Mouse (Mus musculus): Measurements from ENCODE around the gene Zfp503.

Zfp503 gene

DNA sequence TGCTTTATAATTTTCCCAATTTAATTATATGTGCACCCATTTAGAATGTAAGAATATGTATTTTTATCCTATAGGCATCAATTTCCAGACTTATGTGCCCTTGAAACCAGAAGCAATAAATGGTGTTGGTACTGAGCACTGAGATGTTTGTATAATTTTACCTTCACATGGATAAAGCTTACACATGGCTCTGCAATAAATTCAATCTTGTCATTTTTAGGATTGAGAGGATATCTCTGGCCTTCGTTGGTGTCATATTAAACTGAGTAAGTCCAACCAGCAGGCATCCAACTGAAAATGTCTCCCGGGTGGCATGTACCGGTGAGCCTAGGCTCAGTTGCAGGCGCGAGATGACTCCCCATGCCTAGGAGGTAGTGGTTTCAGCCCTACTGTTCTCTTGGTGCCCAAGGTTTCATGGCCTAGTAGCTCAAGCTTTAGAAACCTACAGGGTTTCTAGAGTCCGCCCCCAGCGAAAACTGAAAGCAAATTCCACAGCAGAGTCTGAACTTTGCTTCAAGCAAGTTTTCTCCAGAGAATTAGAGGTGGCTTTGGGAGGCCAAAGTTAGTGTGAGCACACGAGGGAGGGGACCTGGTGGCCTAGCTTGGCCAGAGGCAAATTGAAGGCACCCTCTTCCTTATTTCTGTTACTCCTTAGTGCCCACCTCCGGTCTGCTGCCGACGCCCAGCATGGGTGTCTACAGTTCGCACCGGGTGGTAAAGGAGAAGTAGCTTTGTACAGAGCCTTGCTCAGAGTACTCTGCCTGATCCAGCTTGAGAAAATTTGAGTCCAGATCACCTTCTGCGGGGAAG, 4.1 kb upstream of the Zfp503 start:
- no peak for DNase-seq (ENCODE audit: extremely low read depth, insufficient read length, low spot score)

DNA sequence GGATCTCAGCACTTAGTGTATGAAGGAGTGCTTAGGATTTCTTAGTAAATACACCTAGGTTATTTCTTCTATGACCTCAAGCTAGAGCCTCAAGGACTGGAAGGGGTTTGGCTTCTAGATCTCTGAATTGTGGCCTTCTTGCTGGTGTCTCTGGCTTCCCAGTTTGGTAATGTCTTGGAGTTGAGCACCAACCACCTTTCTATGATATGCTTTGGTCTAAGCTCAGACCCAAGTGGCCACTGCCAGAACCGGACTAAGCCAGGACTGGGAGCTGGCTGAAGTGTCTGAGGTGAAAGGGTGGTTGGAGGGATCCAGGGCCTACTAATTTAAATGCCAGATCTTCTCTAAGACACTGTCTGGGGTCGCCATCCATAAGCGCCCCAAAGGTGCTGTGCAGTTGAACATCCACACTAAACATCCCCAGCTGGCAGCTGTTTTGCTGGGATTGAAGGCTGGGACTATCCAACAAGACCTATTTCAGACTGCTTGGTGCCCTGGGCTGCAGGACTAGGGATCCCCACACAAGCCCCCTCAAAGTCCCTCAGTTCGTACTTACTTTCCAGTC, 3.0 kb upstream of the Zfp503 start:
- peak; percentile 10 for DNase-seq (ENCODE audit: extremely low read depth, insufficient read length, low spot score)

DNA sequence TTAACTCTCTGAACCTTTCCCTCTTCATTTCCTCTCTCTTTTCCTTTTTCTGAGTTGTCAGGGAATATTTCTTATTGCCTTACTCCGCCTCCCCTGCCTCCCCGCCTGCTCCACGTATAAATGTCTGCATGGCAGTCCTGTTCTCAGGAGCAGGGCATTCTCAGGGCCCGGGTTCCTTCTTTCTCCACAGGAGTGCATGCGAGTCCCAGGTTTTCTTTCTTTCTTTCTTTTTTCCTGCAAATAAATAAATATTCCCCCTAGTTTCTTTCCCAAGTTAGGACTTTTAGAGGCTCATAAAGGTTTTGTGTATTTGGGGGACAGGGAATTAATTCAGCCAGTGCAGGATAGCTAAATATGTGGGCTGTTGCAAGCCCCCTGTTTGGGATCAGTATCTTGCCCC, 2.5 kb upstream of the Zfp503 start:
- no peak for DNase-seq (ENCODE audit: extremely low read depth, insufficient read length, low spot score)

DNA sequence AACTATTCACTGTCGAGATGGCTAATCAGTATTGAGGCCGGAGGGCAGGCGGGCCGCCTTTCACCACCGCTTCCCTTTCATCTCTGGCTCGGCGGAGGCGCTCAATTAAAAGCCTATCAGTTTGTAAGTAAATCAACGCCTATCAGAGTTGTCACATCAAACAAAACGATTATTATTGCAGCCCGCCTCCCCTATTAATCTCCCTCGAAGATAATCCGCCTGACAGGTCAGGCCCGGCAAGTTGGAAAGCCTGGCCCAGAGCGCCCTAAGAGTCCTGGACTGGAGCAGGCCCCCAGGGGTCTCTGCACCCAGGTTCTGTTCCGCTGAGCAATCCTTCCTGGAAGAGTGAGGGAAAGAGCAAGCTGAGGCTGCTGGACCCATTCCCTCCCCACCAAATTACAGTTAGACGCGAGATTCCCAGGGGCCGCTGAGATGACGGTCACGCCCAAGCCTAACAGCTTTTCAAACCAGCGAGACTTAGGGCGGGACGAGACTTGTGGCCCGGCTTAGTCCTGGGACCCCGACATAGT, 1.9 kb upstream of the Zfp503 start:
- peak; percentile 79 for DNase-seq (ENCODE audit: extremely low read depth, insufficient read length, low spot score)

DNA sequence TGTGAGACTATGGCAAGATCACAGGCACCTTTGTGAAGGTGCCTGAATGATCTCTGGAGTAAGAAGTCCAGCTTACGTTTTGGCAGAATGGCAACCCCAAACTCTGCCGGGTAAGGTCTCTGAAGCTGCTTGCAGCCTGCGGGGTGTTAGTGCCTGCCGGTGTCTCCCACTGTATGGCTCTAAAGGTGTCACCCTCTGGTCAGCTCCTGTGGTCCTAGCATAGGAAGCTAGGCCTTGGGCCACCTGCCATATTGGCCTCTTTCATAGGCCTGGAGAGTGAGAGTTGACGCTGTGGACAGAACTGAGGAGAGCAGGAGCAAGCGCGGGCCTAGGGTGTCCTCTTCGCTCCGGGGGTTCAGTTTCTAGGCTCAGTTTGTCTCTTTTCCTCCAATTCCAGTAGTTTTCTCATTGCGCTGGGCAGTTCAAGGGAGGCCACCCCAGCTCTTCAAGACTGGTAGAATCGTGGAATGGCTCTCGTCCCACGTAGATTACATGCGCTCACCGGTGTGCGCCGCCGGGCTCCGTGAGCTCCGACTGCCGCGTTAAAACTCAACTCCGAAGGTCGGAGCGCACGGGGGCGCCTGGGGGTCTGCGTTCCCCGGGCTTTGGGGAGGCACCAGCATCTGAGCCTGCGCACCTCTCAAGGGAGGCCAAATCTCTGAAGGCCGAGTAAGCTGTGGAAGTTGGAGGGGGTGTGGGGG, 1.1 kb upstream of the Zfp503 start:
- DNase-seq (ENCODE audit: extremely low read depth, insufficient read length, low spot score), result peak; percentile 72

DNA sequence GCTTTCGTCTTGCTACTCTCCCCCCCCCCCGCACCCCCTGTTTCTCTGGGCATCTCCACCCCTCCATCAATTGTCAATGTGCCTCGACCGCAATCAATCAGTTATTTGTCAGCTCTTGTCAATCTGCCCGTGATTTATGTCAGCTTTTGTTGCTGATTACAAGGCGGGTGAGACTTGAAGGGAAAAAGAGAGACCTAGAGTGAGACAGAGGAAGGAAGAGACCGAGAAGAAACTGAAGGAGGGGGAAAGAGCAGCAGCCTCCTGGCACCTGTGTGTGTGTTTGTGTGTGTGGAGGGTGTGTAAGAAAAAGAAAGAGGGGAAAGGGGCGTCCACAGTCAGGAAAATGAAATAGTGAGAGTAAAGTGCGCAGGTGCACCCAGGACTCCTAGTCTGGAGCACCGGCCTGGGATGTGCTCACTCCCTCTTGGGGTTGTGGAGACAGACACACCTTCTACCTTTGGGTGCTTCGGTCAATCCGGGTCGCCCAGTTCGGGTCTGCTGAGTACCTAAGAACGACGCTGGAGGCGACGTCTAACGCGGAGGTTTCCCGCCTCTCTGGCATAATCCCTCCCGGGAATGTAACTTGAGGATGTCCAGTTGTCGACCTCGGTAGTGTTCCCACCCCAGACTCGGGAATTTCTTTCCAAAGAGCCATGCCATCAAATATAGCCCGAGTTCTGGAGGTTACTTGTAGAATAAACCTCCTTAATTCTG, 667 bp downstream of the Zfp503 start:
- DNase-seq (ENCODE audit: extremely low read depth, insufficient read length, low spot score), result peak; percentile 62

DNA sequence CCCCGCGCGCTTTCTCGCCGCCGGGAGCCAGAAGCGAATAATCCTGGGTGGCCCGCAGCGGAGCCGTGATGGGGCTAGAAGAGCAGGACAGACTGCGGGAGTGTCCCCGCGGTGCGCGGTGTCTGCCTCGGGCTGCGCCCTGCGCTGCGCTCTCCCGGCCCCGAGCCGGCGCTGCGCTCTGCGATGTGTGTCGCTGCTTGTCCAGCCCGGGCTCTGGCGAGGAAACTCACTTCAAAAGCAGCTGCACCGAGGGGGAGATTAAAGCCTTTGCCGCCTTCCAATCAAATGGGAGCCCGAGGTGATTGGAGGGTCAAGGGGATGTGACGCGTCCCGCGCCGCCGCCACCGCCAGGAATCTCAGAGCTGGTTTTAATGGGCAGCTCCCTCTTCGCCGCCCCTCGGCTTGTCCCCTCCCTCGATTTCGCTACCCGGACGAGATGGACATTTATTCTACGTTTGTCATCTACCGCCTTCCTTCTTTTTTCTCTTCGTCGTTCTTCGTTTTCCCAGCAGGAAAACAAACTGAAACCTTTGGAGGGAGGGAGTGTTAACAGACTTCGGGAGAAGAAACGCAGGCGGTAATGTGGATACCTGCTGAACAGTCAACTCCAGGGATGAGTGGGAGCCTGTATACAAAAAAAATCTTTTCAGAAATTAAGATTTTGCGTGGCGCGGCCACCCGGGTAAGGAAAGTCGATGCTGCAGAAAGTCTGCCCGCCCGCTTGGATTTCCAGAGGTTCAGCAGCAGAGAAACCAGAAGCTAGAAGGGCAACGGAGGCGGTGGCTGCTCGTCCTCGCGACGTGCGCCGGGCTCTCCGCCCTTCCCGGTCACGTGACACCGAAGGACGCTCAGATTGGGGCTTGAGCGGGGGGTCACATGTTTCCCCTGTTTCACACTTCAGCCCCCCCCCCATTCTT, 1.5 kb downstream of the Zfp503 start:
- peak; percentile 96 for DNase-seq (ENCODE audit: extremely low read depth, insufficient read length, low spot score)

DNA sequence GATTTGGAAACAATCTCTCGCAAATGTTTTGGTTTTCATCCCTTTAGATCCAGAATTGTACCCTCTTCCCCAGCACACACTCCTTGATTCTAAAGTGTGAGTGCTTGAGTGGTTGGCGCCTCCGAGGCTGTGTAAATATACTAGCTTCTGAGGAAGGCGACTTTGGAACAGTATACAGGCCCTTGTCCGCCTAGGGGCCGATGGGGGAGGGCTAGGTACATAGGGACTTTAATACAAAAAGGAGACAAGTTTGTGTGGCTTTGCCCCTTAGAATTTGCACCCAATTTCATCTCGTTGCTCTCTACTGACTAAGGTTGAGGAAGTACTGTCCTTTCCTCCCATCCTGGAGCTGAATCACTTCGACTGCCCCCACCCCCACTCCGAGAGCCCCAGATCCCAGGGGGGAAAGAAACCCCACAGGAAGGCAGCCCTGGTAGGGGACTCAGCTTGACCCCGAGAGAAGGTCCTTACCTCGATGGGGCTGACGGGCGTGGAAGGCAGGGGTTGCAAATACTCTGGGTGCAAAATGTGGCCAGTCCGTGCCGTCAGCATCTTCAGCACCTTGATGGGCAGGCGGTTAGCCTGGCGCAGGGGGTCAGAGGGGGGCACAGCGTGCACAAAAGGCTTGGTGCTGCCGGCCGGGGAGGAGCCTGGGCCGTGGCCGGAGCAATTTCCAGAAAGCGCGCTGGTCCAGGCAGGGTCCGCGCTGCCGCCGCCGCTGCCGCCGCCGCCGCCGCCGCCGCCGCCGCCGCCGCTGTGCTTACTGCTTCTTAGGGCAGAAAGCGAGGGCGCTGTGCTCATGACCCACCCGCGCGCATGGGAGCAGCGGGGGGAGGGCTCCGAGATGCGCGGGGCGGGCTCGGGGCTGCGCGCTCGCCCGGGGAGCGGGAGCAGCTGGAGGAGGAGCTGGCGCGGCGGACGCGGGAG, 2.4 kb downstream of the Zfp503 start:
- no peak for DNase-seq (ENCODE audit: extremely low read depth, insufficient read length, low spot score)

DNA sequence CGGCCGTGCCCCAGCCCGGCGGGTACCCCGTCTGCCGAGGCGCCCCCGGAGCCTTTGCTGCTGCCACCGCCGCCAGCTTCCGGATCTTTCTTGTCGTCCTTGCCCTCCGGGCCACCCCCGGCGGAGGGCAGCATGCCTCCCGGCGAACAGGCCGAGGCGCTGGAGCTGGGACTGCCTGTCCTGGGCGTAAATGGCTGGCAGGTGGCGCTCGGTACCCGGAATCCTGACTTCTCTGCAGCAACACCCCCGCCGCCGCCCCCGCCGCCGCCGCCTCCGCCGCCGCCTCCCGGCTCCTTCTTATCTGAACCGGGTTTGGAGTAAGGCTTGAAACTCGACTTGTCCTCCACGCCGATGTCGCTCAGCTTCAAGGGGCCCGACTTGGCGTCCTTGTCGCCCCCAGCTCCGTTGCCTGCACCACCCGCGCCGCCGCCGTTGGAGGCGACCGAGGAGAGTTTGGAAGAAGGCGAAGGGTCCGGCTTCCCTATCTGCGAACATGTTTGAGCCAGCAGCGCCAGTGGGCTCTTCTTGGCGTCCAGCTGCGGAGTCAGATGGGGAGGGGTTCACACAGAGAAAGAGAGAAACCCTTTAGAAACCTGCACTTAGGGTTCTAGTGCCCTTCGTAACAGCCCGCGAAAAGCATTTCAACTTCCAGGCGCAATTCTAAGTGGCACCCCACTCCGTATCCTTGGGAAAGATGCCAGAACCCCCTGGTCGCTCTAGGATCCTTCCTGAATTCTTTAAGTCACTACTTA, 3.2 kb downstream of the Zfp503 start:
- peak; percentile 83 for DNase-seq (ENCODE audit: extremely low read depth, insufficient read length, low spot score)

DNA sequence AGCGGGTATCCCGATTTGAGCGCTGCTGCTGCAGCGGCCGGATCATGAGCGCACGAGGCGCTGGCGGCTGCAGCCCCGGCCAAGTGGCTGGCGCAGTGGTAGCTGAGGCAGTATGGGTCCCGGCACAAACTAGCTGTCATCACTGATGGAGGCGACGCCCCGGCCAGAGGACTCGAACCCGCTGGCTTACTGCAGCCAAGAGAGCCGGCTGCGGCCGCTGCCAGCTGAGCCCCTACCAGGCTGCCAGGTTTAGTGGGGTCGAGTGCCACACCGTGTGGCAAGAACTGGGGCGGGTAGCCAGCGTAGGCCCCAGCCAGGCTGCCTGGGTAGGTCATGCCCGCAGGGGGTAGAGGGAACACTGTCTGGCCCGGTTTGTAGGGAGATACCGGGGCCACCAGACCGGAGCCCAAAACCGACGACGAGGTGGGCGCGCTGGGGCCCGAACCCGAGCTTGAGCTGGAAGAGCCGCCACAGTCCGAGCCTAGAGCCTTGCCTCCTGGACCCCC, 3.9 kb downstream of the Zfp503 start:
- no peak for DNase-seq (ENCODE audit: extremely low read depth, insufficient read length, low spot score)

DNA sequence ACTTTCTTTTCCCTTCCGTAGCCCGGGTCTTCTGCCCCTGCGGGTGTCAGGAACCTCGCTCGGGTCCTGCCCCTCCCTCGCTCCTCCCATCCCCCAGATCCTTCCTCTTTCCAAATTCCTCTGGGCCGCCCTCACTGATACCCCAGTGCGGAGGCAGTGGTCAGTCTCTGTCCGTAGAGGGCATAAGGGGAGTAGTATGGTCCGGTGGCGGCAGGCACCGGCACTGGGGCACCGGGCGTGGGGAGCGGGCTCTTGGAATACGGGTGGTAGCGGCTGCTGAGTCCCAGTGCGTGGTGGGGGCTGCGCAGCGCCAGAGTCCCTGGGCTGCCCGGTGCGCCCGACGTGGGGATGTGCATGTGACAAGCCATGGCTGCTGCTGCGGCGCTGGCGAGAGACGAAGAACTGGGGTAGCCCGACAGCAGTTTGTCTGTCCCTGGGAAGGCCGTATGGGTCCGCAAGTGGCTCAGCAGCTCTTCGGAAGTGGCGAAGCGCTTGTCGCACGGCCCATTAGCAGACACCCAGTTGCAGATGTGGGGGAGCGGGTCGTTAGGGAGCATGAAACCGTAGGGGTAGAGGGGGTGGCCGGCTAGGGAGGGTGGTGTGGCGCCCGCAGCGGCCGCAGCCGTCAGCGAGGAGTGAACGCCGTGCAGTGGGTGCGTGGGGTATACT, 4.5 kb downstream of the Zfp503 start:
- DNase-seq (ENCODE audit: extremely low read depth, insufficient read length, low spot score), result peak; percentile 82

DNA sequence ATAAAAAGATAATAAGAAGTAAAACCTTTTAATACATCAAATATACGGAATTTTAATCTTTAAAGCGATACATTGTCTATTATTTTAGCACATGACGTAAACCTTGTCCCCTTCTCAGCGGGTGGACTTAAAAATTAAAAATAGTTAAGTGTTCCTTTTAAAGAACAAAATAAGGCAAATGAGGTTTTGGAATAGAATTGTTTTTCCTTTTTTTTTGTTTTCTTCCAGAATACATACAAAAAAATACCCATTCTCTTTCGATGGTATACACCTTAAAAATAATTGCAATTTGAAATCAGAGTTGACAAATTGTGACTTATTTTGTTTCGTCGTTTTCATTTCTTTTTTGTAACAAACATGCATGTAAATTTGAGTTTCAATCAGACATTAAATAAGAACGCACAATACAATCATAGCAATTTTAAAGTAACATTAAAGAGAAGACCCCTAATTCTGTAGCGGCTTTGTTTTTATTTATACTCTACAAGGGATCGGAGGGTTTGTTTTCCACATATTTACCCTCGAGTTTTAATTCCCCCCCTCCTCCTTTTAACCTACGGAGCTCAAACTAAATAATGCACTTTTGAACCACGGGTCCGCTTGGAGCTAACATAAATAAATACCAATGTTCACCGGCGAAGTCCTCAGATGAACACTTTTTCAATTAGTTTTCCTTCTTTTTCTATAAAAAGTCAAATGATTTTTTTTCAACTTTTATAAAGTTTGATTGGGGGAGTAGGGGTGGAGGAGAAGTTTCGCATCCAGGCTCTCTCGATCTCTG, 5.3 kb downstream of the Zfp503 start:
- DNase-seq (ENCODE audit: extremely low read depth, insufficient read length, low spot score), result no peak

DNA sequence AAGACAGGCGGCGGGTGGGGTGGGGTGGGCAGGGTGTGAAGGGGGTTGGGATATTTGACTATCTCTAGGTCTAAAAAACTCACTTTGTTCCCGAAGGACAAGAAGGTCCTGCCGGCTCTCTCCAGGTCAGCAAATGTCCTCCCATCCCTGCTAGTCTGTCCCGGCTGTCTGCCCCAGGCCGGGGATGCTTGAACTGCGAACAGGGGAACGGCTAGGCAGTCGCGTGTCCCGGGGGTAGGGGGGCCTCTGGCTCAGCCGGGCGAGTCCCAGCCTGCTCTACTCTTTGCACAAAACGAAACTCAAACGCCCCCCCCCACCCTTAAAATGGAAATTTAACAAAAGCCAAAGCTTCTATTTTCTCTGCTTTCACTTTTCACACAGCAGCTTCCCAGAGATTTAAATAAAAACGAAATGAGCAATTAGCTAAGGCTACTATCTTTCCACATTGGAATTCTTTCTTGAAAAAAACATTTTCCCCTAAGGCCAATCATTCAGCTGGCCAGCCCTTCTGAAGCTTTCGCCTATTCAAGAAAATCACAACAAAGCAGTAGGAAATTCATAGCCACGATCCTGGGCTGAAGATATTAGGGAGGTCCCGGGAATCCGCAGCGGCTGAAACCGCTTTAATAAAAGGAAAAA, 6.0 kb downstream of the Zfp503 start:
- no peak for DNase-seq (ENCODE audit: extremely low read depth, insufficient read length, low spot score)

DNA sequence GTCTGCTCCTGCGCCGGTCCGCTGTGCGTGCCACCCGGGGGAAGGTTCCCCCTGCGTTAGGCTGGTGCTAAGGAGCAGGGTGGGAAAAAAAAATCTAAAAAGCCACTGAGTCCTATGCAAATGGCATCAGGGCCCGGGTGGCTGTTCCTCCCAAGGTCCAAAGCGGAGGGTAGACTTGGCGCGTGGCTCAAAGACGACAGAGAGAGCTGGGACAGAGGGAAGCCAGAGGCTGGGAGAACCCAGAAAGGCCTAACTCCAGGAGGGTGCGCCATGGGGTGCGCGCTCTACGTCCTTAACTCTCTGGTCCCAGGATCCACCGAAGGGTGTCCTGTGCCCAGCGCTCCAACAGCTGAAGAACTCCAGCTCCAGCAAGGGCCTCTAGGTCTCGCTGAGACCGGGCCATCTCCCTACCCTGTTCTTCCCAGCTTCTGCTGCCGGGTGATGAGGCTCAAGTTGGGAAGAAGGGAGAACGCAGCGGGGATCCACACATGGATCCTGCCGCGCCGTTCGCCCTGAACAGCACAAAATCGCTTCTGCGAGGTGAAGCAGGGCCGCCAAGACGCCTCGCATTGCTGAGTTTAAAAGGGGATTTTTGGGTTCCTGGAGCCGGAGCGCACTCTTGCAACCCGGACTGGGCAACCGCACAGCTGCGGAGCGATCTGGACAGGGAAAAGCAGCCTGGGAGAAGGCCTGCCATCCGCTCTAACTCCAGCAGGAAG, 6.7 kb downstream of the Zfp503 start:
- DNase-seq (ENCODE audit: extremely low read depth, insufficient read length, low spot score), result peak; percentile 84

DNA sequence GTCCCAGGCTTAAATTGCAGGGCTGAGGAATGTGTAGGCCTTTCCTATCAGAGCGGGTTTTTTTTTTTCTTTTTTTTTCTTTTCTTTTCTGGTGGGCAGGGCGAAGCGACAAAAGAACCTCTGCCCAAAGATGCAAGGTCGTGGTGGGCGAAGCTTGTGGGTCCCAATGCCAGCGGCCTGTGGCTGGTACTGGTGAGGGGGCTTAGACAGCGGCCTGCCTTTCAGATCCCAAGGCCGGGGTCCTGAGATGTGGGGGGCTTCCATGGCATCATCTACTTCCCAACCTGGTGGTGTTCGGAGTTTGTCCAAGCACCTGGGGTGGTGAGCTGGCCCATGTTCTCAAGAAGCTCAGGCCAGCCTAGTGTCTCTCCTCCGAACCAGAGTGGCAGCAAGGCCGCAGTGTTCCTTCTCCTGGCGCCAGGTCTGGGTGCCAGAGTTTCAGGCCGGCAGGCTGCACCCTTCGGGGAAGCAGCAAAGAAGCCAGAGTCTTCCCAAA, 7.3 kb downstream of the Zfp503 start:
- DNase-seq (ENCODE audit: extremely low read depth, insufficient read length, low spot score), result no peak

Data from 3134 (cell line).